Mouse (Mus musculus) frontal cortex, postnatal 14 days (tissue): ENCODE data around the gene Col13a1.

Experiments
- DNase-seq, 2 experiments: peaks; one replicate each; pipeline ENCODE4 v3.0.0; 2022; ENCODE audit warnings: low spot score in 2 of 2

The Col13a1 gene

GRCm38 (mm10) chr10:61829046-61829445 is 149.9 kb downstream of the Col13a1 start:
- DNase-seq = no peak

- DNase-seq = no peak
Measured at GRCm38 (mm10) chr10:61827950-61828936, 150.7 kb downstream of the Col13a1 start.

GRCm38 (mm10) chr10:61826753-61827435 is 152.0 kb downstream of the Col13a1 start:
- no peak for DNase-seq

- DNase-seq = no peak
Measured at GRCm38 (mm10) chr10:61825979-61826752, 152.7 kb downstream of the Col13a1 start.

GRCm38 (mm10) chr10:61825536-61825935 is 153.4 kb downstream of the Col13a1 start:
- no peak for DNase-seq

GRCm38 (mm10) chr10:61823731-61824115 is 155.2 kb downstream of the Col13a1 start:
- DNase-seq = no peak

GRCm38 (mm10) chr10:61822968-61823730 is 155.8 kb downstream of the Col13a1 start:
- DNase-seq = no peak

- DNase-seq = no peak
Measured at GRCm38 (mm10) chr10:61820050-61820449, 158.9 kb downstream of the Col13a1 start.

- no peak for DNase-seq
Measured at GRCm38 (mm10) chr10:61811987-61812386, 166.9 kb downstream of the Col13a1 start.

- DNase-seq = no peak
Measured at GRCm38 (mm10) chr10:61798133-61798576, 180.8 kb downstream of the Col13a1 start.

- no peak for DNase-seq
Measured at GRCm38 (mm10) chr10:61795458-61795857, 183.4 kb downstream of the Col13a1 start.

- DNase-seq = no peak
Measured at GRCm38 (mm10) chr10:61794971-61795370, 183.9 kb downstream of the Col13a1 start.

GRCm38 (mm10) chr10:61793015-61793414 is 185.9 kb downstream of the Col13a1 start:
- no peak for DNase-seq

GRCm38 (mm10) chr10:61788499-61788898 is 190.4 kb downstream of the Col13a1 start:
- no peak for DNase-seq
